Mouse (Mus musculus): ENCODE results near the gene Cuzd1.

The Cuzd1 gene

GRCm38 (mm10) chr7:131322192-131322591, at the start of gene Cuzd1:
Gene Cuzd1 (minus strand): TSS chr7:131322292.
- no peak for DNase-seq (ENCODE audit: low spot score)

GRCm38 (mm10) chr7:131371470-131371860, 49.4 kb upstream of the Cuzd1 start:
- DNase-seq (ENCODE audit: low spot score), result no peak

DNA sequence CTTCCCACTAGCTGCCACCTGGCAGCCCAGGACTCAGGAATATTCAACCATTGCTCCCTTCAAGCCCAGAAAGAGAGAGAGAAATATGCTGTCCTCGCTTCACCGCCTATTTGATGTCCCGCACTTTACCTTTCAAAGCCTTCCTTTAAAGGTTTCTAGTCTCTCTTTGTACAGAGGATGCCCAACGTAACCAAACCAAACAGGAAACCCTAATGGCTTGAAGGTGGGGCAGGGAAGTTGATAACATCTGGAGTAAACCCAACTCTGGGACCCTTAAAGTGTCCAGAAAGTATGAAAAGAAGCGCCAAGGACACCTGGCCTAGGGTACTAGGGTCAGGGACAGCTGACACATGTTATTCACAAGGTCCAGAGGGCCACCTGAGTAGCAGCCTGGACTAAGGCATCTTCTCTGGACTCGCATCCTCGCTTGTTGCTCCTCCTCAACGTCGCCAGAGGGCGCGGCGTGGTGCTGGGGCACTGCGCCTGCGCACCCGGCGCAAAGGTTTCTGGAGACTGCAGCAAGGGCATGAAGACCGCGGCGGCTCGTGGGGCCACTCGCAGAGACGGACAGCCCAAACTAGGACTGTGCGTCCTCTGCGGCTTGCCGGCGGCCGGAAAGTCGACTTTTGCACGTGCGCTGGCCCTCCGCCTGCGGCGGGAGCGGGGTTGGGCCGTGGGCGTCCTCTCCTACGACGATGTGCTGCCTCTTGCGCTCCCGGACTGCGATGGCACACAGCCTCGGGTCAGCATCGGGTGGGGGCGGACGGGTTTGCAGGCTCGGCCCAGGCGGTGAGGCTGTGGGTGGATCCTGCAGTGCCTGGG, 48.8 kb upstream of the Cuzd1 start, which contains the start of gene Pstk:
Gene Pstk (plus strand): TSS at position 494 of the 822 bp plus-strand sequence.
- peak; percentile 88 for DNase-seq (ENCODE audit: low spot score)

GRCm38 (mm10) chr7:131364131-131364530, 42.0 kb upstream of the Cuzd1 start:
- no peak for DNase-seq (ENCODE audit: low spot score)

- DNase-seq (ENCODE audit: low spot score), result peak; percentile 94
Measured at GRCm38 (mm10) chr7:131362615-131363300, 40.7 kb upstream of the Cuzd1 start, which contains the start of gene 2310057M21Rik. Gene 2310057M21Rik (minus strand): TSS chr7:131362759.

DNA sequence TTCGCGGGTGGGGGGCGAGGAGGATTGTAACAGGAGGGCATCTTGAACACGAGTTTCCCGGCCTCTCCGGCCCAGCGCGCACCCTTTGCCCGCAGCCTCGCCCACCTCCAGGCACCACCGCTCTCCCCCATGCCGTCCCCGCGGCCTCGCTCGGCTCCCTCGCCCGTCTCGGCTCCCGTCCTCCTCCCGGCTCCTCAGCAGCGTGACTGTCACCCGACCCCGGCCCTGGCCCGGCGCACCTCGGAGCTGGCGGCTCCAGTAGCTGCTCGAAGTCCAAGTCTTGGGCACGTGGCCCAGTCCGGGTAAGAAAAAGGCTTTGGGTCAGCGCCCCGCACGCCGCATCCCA, 40.1 kb upstream of the Cuzd1 start:
- no peak for DNase-seq (ENCODE audit: low spot score)

DNA sequence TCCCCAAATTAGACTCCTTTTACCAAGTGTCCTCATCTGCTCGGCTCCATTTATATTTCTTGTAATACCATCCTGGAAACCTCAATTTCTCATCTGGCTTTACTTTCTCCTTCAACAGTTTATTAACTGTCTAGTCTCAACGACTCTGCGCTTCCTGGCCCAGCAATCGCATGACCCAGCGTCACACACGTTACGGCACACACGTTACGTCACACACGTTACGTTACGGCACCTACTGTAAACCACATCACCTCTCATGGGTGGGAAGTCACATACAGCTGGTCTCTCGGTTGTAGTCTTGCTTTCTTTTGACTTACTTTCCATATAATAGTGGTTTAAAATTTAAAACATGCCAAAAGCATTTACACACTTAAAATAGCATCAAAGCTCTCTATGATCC, 34.0 kb upstream of the Cuzd1 start:
- no peak for DNase-seq (ENCODE audit: low spot score)

DNA sequence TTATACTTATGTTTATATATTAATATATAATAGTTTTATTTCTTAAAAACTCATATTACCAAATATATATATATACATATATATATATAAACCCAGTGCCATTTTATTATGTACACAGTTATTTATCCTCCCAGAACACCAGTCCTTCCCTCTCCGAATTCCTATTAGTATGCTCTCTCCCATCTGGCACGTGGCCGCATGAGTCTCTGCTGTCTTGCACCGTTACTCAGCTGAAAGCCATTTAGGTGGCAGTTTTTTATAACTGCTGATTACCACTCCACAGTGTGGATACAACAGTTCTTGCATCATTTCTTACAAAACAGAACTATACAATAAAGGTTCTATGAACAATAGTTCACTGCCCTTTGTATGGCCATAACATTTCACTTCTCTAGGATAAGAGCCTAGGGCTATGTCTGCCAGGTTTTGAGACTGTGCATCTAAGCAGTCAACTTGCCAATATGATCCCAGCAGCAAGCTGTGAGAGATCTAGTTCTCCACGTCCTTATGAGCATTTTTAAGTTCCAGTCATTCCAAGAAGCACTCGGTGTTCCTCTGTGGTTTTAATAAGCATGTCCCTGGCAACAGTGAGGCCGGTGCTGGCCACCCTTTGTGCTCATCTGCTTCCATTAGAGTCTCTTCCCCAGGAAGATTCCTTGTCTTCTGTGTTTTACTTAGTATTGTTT, 23.9 kb upstream of the Cuzd1 start:
- no peak for DNase-seq (ENCODE audit: low spot score)

DNA sequence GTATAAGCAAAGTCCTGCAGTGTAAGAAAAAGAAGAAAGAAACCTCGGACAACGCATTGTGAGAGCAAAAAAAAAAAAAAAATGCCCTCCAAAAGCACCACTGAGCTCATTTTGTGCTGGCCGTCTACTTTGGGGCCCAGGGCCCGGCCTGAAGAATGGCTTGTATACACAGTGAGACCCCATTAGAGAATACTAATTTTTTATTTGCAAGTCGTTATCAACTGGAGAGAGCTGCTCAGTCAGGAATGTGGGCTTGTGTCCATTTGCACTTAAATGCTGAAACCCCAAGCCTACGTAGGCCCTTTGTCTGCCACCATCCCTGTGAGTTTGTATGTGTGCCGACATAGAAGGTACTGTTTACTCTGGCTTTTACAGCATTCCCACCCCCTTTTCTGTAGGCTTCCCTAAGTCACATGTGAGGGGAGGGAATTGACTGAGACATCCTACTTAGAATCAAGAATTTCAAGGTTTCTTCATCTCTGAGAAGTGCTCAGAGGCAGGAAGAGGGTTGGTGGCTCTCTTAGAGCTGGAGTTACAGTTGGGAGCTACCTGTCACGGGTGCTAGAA, 15.5 kb upstream of the Cuzd1 start:
- DNase-seq (ENCODE audit: low spot score), result no peak

DNA sequence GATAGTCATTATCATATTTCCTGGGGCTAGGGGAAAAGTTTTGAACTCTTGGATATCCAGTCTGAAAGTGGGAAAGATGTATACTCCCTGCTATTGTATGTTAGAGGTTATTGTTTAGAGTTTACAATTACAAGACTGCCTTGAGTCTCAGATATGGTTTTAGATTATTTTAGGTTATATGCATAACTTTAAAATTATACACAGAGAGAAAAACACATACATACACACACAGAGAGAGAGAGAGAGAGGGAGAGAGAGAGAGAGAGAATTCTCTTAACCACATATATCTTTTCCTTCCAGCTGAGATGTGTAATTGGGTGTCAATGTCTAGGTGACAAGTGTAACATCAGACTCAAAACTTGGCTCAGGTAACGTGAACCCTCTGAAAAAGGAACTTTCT, 11.5 kb upstream of the Cuzd1 start, which contains the start of gene Fam24a:
Gene Fam24a (plus strand): TSS at position 301 of the 400 bp plus-strand sequence.
- DNase-seq (ENCODE audit: low spot score), result no peak

DNA sequence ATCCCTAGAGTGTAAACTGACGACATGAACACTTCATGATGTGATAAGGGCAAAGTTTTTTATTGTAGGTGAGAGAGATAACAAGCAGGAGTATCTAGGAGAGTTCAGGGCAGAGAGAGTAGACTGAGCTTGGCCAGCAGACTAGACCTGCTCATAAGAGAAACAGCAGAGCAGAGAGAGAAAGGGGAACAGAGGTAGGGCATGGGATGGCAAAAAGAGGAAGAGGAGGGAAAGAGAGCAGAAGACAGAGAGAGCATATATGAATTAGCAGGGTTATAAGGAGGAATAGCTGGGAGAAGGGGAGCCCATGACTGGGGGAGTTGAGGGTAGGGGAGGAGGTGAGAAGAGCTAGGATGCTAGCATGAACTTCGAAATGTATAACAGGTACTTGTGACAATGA, 9.6 kb upstream of the Cuzd1 start:
- DNase-seq (ENCODE audit: low spot score), result no peak

DNA sequence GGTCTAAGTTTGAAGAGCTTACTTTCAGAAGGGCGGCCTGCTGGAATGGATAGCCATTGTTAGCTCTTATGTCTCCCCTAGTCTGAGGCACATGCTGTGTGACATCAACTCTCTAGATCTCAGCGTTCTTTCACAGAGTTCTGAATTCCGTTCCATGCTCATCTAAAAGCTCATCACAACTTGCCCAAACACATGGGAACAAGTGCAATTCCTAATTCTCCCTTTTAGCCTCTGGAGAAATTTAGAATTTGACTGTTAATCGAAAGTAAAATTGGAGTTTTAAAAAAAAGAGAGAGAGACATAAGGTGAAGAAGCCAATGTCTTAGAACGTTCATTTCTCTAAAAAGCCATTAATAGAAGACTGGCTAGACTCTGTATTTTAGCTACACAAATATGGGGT, 7.3 kb upstream of the Cuzd1 start, which contains the start of gene Fam24b:
Gene Fam24b (minus strand): TSS at position 101 of the 400 bp plus-strand sequence.
- no peak for DNase-seq (ENCODE audit: low spot score)

- no peak for DNase-seq (ENCODE audit: low spot score)
Measured at GRCm38 (mm10) chr7:131327054-131327453, 5.0 kb upstream of the Cuzd1 start.

GRCm38 (mm10) chr7:131318340-131318739, 3.8 kb downstream of the Cuzd1 start:
- DNase-seq (ENCODE audit: low spot score), result no peak

DNA sequence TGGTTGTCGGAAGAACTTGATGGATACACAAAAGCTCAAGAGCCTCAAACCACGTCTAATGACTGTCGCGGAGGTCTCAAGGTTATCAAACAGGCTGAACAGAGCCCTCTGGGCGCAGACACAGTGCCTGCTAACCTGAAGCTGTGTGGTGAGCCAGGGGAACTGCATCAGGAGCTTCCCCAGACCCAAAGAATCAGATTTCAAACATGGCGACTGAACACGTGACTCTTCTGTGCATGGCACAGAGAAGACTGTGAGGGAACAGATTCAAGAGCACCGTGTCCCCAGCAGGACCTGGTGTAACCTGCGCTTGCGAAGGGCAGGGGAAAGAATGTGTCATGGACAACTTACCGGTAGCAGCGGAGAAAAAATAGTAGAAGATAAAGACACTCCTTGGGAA, 4.5 kb downstream of the Cuzd1 start:
- DNase-seq (ENCODE audit: low spot score), result no peak

GRCm38 (mm10) chr7:131314493-131314892, 7.6 kb downstream of the Cuzd1 start:
- no peak for DNase-seq (ENCODE audit: low spot score)

DNA sequence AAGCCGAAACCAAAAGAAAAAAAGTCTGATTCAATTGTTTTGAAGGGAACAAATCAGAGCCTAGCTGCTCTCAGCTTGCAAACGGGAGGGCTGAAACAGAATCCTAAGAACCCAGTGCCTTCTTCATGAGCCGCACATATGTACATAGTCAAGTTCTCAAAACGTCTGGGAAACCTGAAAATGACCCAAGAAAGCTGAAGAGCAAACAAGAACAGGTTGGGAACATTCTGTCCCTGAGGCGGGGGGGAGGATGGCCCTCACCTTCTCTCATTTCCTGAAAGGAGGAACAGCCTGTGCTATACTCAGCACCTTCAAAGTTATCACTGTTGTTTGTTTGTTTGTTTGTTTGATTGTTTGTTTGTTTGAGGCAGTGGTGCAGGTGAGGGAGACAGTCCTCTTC, 15.4 kb downstream of the Cuzd1 start:
- DNase-seq (ENCODE audit: low spot score), result no peak

DNA sequence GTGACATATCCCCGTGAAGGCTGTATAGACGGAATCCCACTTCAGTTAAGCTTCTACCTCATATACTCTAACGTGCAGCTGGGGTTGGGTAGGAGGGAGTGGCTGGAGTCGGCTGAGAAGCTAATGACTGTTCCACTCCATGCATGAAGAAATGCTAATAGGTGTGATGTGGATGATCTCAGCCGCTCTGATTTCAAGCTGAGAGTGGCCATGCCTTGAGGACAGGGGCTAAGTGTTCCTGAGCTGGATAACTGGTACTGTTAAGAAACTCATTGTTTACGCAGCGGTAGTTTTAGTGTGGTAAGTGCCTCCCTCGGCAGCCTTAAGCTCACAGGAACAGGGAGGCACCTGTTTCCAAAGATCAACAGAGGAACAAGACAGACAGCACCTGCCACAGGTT, 18.8 kb downstream of the Cuzd1 start:
- no peak for DNase-seq (ENCODE audit: low spot score)

DNA sequence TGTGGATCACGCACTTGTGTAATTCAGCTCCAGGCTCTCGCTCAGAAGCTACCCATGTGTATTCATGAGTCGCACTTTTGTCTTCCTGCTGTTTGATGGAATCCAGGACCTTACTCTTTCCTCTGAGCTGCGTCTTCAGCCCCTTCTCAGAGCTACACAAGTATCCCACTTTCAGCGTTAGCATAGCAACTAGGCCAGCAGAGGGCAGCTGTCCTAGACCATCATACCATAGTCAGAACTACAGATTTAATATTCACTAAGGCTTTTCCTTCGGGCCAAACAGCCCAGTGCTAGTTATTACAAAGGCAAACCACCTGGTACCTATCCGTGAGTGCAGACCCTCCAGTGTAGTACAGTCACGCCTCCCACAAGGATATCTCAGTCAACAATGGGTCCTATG, 24.9 kb downstream of the Cuzd1 start:
- DNase-seq (ENCODE audit: low spot score), result no peak

- no peak for DNase-seq (ENCODE audit: low spot score)
Measured at GRCm38 (mm10) chr7:131265851-131266250, 56.2 kb downstream of the Cuzd1 start.

- no peak for DNase-seq (ENCODE audit: low spot score)
Measured at GRCm38 (mm10) chr7:131264251-131264650, 57.8 kb downstream of the Cuzd1 start.

- DNase-seq (ENCODE audit: low spot score), result no peak
Measured at GRCm38 (mm10) chr7:131260946-131261345, 61.1 kb downstream of the Cuzd1 start.
